Mouse (Mus musculus): Measurements from ENCODE around the gene Tas2r119. TPM values are rescaled to one million over a fixed set of nuclear protein-coding genes. Genes with fewer than 3 reads are reported as not detected.

The Tas2r119 gene
- not detected in 2 replicates for polyA plus RNA-seq (2015; fragmentation: Nextera tagmentation; extraction: Ambion mirVana)

- WGBS, result 89% methylated on average over 4 of the region's 4 CpGs
- no peak within 1 kb of the TSS for H3K4me3 ChIP-seq (ENCODE audit: low read length)
- H3K9me3 ChIP-seq (ENCODE audit: control insufficient read depth, low read length), result no peaks in the 10 kb centered on the region
- no peaks in the 10 kb centered on the region for H3K4me1 ChIP-seq (ENCODE audit: control insufficient read depth, insufficient read depth, low read length)
- no peak within 1 kb of the TSS for H3K27ac ChIP-seq (ENCODE audit: low read length)
- no peak within 1 kb of the TSS for H3K4me2 ChIP-seq (ENCODE audit: low read depth, low read length)
- no peaks in the 10 kb centered on the region for H3K27me3 ChIP-seq (replicated peaks; ENCODE audit: control insufficient read depth, insufficient read depth, low read length)
- no peak for ATAC-seq
- H3K36me3 ChIP-seq (ENCODE audit: control insufficient read depth, insufficient read depth, low read length), result no peaks in the 10 kb centered on the region
- no peak within 1 kb of the TSS for H3K9ac ChIP-seq (ENCODE audit: low read depth, low read length)
Measured at GRCm38 (mm10) chr15:32176989-32177388, at the start of gene Tas2r119. Gene Tas2r119, plus strand, starts transcription at chr15:32177289.

- ATAC-seq, result no peak
- WGBS, result 66% methylated on average over 7 of the region's 7 CpGs
- Histone ChIP-seq H3K27me3 (replicated peaks; ENCODE audit: control insufficient read depth, insufficient read depth, low read length) (no peaks in the 10 kb centered on the region), H3K4me1 (ENCODE audit: control insufficient read depth, insufficient read depth, low read length) (no peaks in the 10 kb centered on the region), H3K36me3 (ENCODE audit: control insufficient read depth, insufficient read depth, low read length) (no peaks in the 10 kb centered on the region), H3K4me2 (ENCODE audit: low read depth, low read length) (no peak overlapping the region), H3K9me3 (ENCODE audit: control insufficient read depth, low read length) (no peaks in the 10 kb centered on the region), H3K27ac (ENCODE audit: low read length) (no peak overlapping the region), H3K9ac (ENCODE audit: low read depth, low read length) (no peak overlapping the region), H3K4me3 (ENCODE audit: low read length) (no peak overlapping the region)
Measured at GRCm38 (mm10) chr15:32132315-32132714, 44.8 kb upstream of the Tas2r119 start.

GRCm38 (mm10) chr15:32141657-32142056 is 35.4 kb upstream of the Tas2r119 start:
- no peak overlapping the region for H3K27ac ChIP-seq (ENCODE audit: low read length)
- H3K4me3 ChIP-seq (ENCODE audit: low read length), result no peak overlapping the region
- no peak overlapping the region for H3K9ac ChIP-seq (ENCODE audit: low read depth, low read length)
- no peak for ATAC-seq
- H3K9me3 ChIP-seq (ENCODE audit: control insufficient read depth, low read length), result no peaks in the 10 kb centered on the region
- no peaks in the 10 kb centered on the region for H3K27me3 ChIP-seq (replicated peaks; ENCODE audit: control insufficient read depth, insufficient read depth, low read length)
- H3K4me2 ChIP-seq (ENCODE audit: low read depth, low read length), result no peak overlapping the region
- no peaks in the 10 kb centered on the region for H3K36me3 ChIP-seq (ENCODE audit: control insufficient read depth, insufficient read depth, low read length)
- H3K4me1 ChIP-seq (ENCODE audit: control insufficient read depth, insufficient read depth, low read length), result no peaks in the 10 kb centered on the region

DNA sequence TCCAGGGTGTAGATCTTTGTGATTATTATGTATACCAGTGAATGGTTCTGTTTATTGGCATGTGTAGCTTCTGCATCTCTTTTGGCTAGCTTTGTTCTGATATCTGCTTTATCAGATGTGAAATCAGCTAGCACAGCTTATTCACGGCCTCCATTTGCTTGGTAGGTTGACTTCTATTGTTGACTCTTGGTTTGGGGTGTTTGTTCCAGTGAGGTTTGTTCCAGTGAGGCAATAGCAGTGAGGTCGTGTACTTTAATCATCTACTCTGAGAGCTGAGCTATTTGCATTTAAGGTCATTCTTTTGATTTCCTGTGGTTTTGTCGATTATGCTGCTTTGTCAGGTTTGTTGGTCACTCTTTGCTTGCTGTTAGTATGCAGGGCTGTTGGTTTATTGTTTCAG is 32.8 kb upstream of the Tas2r119 start:
- ATAC-seq, result no peak
- H3K27me3 ChIP-seq (replicated peaks; ENCODE audit: control insufficient read depth, insufficient read depth, low read length), result no peaks in the 10 kb centered on the region
- no peaks in the 10 kb centered on the region for H3K36me3 ChIP-seq (ENCODE audit: control insufficient read depth, insufficient read depth, low read length)
- H3K9me3 ChIP-seq (ENCODE audit: control insufficient read depth, low read length), result no peaks in the 10 kb centered on the region
- H3K4me3 ChIP-seq (ENCODE audit: low read length), result no peak overlapping the region
- no peaks in the 10 kb centered on the region for H3K4me1 ChIP-seq (ENCODE audit: control insufficient read depth, insufficient read depth, low read length)
- 59% methylated on average over 3 of the region's 3 CpGs for WGBS
- no peak overlapping the region for H3K4me2 ChIP-seq (ENCODE audit: low read depth, low read length)
- H3K9ac ChIP-seq (ENCODE audit: low read depth, low read length), result no peak overlapping the region
- no peak overlapping the region for H3K27ac ChIP-seq (ENCODE audit: low read length)

DNA sequence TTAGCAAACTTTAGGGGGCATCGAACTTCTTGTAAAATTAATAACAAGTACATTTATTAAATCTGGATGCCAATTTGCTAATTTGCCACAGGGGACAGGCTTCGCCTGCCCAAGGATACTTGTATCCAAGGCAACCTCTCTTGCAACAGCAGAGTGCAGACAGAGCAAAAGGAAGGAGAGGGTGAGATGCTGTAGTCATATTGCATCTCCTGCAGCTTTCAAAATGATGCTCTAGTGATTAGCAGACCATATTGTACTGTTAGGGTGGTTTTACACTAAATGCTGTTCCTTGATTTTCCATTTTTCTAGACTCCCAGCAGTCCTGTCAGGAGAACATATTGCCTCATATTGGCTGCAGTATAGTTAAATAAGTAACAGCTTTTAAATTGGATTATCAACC is 23.7 kb upstream of the Tas2r119 start:
- Histone ChIP-seq H3K4me2 (ENCODE audit: low read depth, low read length) (no peak overlapping the region), H3K36me3 (ENCODE audit: control insufficient read depth, insufficient read depth, low read length) (no peaks in the 10 kb centered on the region), H3K27ac (ENCODE audit: low read length) (no peak overlapping the region), H3K4me3 (ENCODE audit: low read length) (no peak overlapping the region), H3K9me3 (ENCODE audit: control insufficient read depth, low read length) (no peaks in the 10 kb centered on the region), H3K27me3 (replicated peaks; ENCODE audit: control insufficient read depth, insufficient read depth, low read length) (no peaks in the 10 kb centered on the region), H3K4me1 (ENCODE audit: control insufficient read depth, insufficient read depth, low read length) (no peaks in the 10 kb centered on the region), H3K9ac (ENCODE audit: low read depth, low read length) (no peak overlapping the region)
- no peak for ATAC-seq
- 87% methylated on average over 2 of the region's 2 CpGs for WGBS

- WGBS, result 50% methylated on average over 11 of the region's 11 CpGs
Measured at GRCm38 (mm10) chr15:32153857-32154449, 23.1 kb upstream of the Tas2r119 start.

GRCm38 (mm10) chr15:32156126-32156525 is 21.0 kb upstream of the Tas2r119 start:
- no peaks in the 10 kb centered on the region for H3K27me3 ChIP-seq (replicated peaks; ENCODE audit: control insufficient read depth, insufficient read depth, low read length)
- no peak overlapping the region for H3K4me2 ChIP-seq (ENCODE audit: low read depth, low read length)
- no peaks in the 10 kb centered on the region for H3K36me3 ChIP-seq (ENCODE audit: control insufficient read depth, insufficient read depth, low read length)
- H3K9me3 ChIP-seq (ENCODE audit: control insufficient read depth, low read length), result no peaks in the 10 kb centered on the region
- H3K4me1 ChIP-seq (ENCODE audit: control insufficient read depth, insufficient read depth, low read length), result no peaks in the 10 kb centered on the region
- 65% methylated on average over 5 of the region's 5 CpGs for WGBS
- H3K4me3 ChIP-seq (ENCODE audit: low read length), result no peak overlapping the region
- no peak for ATAC-seq
- no peak overlapping the region for H3K9ac ChIP-seq (ENCODE audit: low read depth, low read length)
- no peak overlapping the region for H3K27ac ChIP-seq (ENCODE audit: low read length)

More at GRCm38 (mm10) chr15:32153857-32154449, 23.1 kb upstream of the Tas2r119 start:
- ATAC-seq, result no peak
- H3K9ac ChIP-seq (ENCODE audit: low read depth, low read length), result no peak overlapping the region
- H3K27ac ChIP-seq (ENCODE audit: low read length), result no peak overlapping the region
- no peak overlapping the region for H3K4me3 ChIP-seq (ENCODE audit: low read length)
- H3K27me3 ChIP-seq (replicated peaks; ENCODE audit: control insufficient read depth, insufficient read depth, low read length), result no peaks in the 10 kb centered on the region
- no peaks in the 10 kb centered on the region for H3K36me3 ChIP-seq (ENCODE audit: control insufficient read depth, insufficient read depth, low read length)
- H3K9me3 ChIP-seq (ENCODE audit: control insufficient read depth, low read length), result no peaks in the 10 kb centered on the region
- H3K4me2 ChIP-seq (ENCODE audit: low read depth, low read length), result no peak overlapping the region
- no peaks in the 10 kb centered on the region for H3K4me1 ChIP-seq (ENCODE audit: control insufficient read depth, insufficient read depth, low read length)

- ATAC-seq, result no peak
- Histone ChIP-seq H3K36me3 (ENCODE audit: control insufficient read depth, insufficient read depth, low read length) (no peaks in the 10 kb centered on the region), H3K9ac (ENCODE audit: low read depth, low read length) (no peak overlapping the region), H3K4me3 (ENCODE audit: low read length) (no peak overlapping the region), H3K4me2 (ENCODE audit: low read depth, low read length) (no peak overlapping the region), H3K4me1 (ENCODE audit: control insufficient read depth, insufficient read depth, low read length) (no peaks in the 10 kb centered on the region), H3K27me3 (replicated peaks; ENCODE audit: control insufficient read depth, insufficient read depth, low read length) (no peaks in the 10 kb centered on the region), H3K27ac (ENCODE audit: low read length) (no peak overlapping the region), H3K9me3 (ENCODE audit: control insufficient read depth, low read length) (no peaks in the 10 kb centered on the region)
Measured at GRCm38 (mm10) chr15:32160281-32160680, 16.8 kb upstream of the Tas2r119 start.

DNA sequence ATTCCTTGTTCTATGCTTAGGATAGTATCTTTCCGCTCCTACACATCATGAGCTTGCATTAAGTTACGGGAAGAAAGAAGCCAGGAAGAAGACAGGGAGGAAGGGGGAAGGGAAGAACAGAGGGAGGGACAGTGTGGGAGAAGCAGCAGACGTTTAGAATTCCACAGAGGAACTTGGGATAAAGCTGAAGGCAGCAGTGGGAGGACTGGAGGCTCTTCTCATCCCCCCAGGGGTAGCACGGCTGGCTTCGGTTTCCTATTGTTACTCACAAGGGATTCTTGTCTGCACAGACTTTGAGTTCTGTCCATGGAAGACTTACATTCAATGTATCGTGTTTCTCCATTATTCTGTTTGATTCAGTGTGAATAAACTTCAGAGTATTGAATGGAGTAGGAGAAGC is 5.3 kb upstream of the Tas2r119 start:
- Histone ChIP-seq H3K36me3 (ENCODE audit: control insufficient read depth, insufficient read depth, low read length) (no peaks in the 10 kb centered on the region), H3K4me1 (ENCODE audit: control insufficient read depth, insufficient read depth, low read length) (no peaks in the 10 kb centered on the region), H3K27me3 (replicated peaks; ENCODE audit: control insufficient read depth, insufficient read depth, low read length) (no peaks in the 10 kb centered on the region), H3K4me3 (ENCODE audit: low read length) (no peak overlapping the region), H3K27ac (ENCODE audit: low read length) (no peak overlapping the region), H3K9me3 (ENCODE audit: control insufficient read depth, low read length) (no peaks in the 10 kb centered on the region), H3K9ac (ENCODE audit: low read depth, low read length) (no peak overlapping the region), H3K4me2 (ENCODE audit: low read depth, low read length) (no peak overlapping the region)
- 59% methylated on average over 6 of the region's 6 CpGs for WGBS
- ATAC-seq, result no peak

All from intestine, embryonic 16.5 days (tissue).